Mouse (Mus musculus) embryo, embryonic 11.5 days (tissue): Measurements from ENCODE around the gene Pik3r1.

Experiments
- DNase-seq: peaks from one replicate; pipeline ENCODE4 v3.0.0-alpha.2; 2012; ENCODE audit warnings: low read depth, low spot score

The Pik3r1 gene

DNA sequence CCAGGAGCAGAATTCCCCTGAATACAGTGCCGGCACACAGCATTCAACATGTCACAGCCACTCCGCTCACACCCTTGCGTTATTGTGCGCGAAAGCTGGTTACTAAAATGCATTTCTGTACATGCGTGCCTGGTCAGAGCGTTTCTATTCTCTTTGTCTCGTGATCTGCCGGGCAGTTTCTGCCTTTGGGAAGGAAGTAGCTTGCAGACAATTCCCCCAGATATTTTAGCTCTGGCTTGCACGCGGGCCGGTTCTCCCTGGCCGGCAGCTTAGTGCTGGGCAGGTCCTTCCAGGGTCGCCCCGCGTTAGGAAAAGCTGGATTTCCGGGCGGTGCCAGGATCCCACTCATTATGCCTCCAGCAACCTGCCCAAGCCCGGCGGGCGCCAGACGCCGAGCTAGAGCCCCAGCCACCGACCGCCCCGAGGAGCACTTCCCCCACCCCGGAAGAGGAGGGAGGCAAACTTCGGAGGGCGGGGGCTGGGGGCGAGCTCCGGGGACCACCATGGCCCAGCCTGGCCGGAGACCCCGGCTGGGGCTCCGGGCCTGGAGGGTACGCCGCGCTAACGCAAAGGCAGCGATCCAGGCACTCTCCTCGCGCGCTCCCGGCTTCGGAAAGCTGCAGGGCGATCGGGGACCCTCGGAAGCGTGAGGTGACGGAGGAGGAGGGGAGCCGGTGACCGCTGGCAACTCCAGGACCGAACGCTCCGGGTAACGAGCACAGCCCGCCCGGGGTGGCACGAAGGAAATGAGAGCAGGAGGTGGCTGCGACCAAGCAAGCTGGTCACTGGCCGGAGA lies 806 bp downstream of the Pik3r1 start:
- peak; percentile 29 for DNase-seq

DNA sequence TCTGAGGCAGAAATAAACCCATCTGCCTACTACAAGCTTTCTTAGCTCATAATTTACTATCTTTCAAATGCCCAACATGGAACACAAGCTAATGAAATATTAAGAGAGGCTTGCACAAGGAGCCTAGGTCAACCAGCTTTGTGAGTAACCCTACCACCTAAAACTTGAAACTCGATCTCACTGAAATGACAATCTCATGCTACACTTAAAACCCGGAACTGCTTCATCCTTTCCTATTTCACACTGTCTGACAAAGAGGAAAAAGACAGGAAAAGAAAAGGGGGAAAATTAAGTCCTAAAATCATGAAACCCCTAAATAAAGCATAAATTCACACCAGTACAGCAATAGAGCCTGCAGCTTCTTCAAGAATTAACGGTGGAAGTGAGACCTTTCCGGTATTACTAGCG lies 1.4 kb downstream of the Pik3r1 start:
- DNase-seq = no peak

DNA sequence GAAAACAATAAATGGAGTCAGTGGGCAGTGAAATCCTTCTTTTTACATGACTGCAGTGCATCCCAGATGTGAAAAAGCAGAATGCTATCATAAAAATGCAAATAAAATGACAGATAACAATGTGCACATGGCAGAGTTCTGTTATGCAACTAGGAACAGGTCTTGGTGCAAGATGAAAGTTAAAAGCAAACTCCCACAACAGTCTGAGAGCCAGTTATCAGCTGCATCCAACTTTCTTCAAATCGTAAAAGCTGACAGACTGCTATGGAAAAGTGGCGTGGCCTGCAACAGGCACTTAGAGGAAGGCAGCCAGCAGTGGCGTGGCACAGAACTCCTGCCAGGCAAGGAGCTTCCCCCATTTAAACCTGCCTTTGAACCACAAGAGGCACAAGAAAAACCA lies 2.0 kb downstream of the Pik3r1 start:
- DNase-seq = no peak

DNA sequence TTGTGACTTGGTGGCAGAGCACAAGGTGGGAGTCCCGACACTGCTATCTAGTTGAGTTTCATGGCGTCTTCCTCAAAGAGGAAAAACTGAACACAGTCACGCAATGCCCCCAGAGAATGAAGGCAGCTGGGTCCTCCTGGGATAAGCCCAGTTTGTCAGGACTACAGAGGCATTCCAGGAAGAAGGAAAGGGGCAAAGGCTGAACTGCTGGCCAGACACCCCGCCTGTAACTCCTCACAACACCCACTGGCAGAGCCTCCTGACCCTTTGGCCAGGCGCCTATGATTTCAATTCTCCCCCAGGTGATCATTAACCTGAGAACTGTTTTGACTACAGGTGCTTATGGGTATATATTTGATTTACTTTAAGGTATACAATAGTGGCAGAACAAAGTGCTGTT lies 3.9 kb downstream of the Pik3r1 start:
- DNase-seq = no peak

DNA sequence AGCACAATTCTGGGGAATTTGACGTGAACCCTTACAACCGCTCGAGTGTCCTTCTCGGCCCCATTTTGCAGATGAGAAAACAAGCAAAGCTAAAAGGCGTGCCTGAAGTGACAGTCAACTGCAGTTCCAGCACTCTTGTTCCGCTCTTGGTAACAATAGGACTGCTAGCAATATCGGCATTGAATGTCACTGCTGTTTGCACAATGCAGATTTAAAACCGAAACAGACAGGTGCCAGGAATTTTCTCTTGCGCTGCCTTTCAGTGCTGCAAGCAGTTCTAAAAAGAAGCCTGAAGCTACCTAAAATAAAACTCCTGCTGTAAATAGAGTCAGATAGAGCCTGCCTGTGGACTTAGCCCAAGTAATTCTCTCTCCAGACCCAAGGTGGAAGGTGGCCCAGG lies 4.3 kb downstream of the Pik3r1 start:
- no peak for DNase-seq

DNA sequence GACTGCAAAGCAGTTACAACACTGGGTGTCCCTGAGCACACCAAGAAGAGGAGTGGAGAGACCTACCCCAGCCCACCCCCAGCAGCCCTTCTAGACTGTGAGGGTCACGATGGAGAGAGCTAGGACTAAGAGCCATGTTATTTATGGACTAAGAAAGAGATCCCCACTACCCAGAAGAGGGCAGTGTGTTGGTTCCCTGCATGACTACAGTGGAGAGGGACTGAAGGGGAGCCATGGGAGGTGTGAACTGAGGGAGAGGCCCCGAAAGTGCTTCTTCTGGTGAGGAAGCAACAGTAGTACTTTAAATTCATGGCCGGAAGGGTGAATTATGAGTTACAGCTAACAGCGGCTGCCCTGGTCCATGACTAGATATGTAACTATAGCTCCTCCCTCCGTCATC lies 4.9 kb downstream of the Pik3r1 start:
- DNase-seq = no peak

DNA sequence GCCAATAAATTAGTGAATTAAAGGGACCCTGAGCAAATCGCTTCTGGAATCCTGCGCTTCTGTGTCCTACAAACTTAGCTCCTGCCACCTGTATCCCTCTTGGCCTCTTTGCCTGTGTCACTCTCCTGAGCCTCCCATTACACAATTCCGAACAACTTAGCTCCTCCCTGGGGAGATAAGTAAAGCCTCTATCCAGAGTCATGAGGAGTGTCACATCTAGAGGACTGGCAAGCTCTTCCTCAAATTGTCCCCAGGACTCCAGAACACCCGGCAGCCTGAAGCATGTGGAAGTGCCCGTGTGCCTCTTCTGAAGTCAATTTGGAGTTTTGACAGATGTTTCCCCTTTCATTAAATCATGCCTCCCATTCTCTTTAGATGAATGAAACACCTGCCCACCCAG lies 6.4 kb downstream of the Pik3r1 start:
- DNase-seq = no peak

DNA sequence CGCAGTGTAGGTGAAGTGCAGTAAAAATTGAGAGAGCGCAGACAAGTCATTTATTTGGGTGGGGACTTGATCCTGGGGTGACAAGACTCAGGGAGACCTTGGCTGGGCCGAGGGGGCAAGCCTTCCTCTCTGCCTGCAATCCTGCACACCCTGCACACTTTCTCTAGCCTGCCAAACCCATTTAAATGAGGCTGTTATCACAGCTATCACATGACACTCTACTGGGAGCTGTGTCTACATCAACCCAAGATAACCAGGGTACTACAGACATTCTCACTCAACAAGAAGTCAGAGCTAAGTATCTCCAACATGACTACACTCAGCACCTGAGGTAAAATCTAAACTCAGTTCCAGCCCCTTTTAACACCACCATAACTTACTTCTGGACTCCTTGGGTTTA lies 7.1 kb downstream of the Pik3r1 start:
- no peak for DNase-seq

DNA sequence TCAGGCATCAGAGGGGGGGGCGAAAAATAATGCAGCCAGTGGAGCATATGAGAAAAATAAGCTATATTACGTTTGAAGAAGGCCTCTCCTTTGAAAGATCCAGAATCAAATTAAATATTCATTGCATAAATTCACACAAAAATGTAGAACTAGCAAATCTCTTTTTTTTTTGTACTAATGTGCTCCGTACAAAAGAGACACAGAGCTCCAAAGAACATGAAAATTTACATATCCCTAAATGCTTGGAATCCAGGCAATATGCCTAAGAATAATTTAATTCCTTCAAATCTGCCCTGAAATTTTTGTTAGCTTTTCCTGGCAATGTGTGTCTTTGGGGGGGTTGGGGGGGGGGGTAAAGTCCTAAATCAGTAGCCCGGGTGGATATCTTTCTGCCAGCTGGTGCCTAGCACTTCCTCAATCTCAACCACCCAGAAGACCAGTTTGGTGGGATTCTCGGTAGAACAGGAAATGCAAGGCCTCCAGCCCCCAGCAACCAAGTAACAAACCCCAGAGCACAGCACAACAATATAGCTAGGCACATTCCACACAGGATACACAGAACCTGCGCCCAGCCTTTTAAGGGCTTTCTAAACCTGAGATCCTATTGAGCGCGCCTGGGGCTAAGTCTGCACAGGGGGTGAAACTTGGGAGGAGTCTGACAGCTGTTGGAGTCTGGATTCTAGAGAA lies 7.9 kb downstream of the Pik3r1 start:
- DNase-seq = no peak

DNA sequence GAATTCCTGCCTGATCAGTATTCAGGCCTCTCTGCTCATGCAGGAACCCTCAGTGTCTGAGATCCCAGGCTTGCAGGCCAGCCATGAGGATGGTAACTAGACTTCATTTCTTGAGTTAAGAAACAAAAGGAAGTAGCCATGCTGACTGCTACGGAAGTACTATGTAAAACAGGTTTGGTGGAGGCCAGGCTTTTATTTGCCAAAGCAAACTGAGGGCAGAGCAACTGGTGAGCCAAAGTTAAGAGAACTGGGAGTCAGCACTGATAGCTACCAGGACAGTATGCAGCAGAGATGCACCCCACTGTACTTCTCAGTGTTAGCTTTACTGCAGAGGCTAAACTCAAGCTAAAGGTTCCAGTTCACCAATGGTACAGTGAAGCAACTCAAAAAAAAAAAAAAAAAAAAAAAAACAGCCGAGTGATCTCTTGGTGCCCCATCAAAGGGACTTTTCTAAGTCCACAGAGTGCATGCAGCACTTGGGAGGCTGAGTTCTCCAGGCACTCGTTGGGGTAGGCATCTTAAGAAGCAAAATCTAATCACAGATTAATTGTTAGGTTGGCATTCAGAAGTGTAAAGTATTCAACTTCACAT lies 8.6 kb downstream of the Pik3r1 start:
- DNase-seq = no peak

DNA sequence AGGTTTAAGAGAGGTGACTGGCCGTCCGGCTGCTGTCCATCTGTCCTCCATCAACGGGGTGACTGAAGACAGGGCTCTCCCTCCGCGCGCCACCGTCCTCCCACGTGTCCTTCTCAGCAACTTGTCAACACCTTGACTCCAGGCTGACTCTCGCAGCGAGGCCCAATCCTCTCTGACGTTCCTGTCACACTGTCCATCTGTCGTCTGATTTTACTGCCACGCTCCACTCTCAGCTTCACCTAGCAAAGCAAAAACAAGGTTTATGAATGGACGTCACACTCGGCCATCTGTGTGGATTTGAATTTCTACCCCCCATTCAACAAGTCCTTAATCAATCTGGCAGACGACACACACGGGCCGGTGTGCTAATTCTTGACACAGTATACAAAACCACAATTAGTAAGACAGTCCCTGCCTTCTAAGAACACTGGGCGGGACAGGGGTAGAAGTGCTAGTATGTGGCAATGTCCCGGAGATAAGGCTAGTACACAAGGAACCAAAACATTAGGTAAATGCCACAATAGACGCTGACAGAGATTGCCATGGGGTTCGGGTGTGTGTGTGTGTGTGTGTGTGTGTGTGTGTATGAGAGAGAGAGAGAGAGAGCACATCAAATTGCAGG lies 10.1 kb downstream of the Pik3r1 start:
- DNase-seq = no peak

DNA sequence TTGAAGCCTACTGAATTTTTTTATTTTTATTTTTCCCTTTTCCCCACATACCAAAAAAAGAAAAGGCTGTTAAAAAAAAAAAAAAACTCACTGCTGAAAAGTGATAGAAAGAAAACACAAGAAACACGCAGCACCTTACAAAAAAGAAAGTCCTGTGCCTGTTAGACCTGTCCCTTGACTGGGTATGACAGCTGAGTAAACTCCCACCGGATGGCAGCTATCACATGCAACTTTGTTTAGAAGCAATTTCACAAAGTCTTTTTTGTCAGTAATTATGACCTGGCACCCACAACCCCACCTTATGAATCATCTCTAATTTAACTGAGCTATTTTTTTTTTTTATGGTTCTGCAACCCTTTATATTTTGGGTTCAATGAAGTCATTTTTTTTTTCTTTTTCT lies 12.8 kb downstream of the Pik3r1 start:
- DNase-seq = no peak

DNA sequence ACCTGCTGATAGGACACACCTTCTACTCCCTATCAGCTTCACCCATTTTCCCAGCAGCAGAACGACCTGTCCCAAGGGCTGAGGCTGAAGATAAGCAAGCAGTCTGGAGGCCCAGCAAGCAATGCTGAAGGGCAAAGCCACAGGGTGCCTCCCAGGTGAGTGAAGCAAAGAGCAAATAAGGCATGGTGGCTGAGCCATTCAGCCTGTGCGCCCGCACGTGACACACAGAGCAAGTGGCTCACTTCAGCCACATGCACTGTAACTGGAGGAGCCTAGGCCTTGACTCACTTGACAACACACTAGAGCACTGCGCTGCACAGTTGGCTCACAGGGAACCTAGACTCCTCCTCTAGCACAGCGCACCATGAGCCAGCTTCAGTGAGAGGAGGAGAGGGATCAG lies 14.4 kb downstream of the Pik3r1 start:
- no peak for DNase-seq

DNA sequence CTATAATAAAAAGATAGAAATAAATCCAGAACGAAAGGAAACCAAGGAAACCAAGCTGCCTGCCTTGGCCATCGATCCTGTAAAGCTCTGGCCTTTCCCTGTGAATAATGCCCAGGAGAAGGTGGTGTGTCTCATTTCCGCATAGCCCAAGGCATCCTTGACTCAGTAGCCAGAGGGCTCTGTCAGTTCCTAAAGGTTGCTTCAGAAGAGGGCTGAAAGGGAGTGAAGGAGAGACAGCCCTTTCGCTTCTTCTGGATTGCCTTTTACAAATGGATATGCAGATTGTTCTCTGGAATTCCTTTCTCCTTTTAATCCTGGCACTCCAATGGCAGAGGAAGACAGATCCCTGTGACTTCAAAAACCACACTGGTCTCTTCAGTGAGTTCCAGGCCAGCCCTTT lies 16.2 kb downstream of the Pik3r1 start:
- no peak for DNase-seq

DNA sequence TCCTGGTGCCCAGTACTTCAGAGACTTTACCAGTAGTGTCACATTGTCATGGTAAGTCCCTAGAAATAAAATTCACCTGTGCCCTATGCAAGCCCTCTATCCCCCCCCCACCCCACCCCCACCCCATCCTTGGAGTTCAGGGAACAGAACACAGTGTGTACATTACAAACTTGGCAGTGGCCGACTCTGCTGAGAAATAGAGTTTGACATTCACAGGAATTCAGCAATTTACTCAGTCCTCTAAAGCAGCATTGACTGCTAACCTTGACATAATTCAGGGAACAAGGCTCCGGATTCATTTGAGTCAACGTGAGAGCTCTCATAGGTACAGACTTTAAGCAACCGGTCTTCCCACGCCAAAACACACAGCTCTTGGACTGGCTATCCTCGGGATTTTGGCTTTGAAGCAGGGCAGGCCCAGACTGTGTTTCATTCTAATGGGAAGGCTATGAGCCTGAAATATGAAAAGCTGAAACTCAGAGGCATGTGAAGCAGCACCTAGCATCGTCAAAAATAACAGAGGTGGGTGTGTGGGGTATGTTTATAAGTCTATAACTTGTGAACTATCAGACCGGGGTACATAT lies 21.9 kb downstream of the Pik3r1 start:
- DNase-seq = no peak

DNA sequence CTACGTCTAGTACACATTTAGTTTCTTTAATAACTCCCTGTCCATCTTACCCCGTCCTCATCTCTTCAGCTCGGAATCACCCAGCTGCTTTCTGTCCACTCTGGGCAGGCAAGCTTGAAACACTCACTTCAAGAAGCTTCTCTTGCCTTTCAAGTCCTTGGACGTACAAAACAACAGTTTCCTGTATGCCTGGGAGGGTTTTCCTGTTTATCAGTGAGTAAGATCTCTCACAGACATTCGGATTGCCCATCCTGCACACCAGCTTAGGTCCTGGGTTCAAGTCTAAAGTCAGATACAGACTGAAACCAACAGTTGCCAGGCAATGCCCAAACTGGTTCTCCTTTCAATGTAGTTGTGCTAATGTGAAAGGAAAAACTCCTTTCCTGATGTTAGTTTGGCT lies 23.1 kb downstream of the Pik3r1 start:
- no peak for DNase-seq

DNA sequence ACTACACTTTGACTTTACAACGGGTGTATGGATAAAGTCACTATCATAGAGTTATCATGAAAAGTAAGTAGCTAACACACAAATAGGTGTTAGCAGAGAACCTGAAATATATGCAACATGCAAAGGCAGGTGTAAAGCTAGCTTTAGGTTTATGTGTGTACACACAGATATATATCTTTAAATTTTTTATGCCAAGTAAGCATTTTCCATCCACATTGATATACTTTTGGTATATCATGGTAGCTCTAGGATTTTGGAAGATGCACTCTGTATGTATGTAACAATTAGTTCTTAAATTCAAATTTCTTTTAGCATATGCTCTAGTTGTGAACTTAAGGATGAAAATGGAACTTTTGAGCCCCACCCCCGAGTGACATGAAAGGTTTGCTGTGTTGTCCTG lies 24.0 kb downstream of the Pik3r1 start:
- no peak for DNase-seq

DNA sequence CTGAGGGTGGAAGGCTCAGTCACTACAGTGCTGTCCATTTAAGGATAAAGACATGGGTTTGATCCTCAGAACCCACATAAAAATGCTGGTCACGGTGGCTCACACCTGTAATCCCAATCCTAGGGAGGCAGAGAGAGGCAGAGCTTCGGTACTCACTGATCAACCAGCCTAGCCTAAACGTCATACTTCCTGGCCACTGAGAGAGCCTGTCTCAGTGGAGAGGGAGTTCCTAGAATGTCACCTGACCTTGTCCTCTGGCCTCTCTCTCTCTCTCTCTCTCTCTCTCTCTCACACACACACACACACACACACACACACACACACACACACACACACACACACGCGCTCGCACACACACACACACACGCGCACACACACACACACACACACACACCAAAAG lies 24.8 kb downstream of the Pik3r1 start:
- no peak for DNase-seq

DNA sequence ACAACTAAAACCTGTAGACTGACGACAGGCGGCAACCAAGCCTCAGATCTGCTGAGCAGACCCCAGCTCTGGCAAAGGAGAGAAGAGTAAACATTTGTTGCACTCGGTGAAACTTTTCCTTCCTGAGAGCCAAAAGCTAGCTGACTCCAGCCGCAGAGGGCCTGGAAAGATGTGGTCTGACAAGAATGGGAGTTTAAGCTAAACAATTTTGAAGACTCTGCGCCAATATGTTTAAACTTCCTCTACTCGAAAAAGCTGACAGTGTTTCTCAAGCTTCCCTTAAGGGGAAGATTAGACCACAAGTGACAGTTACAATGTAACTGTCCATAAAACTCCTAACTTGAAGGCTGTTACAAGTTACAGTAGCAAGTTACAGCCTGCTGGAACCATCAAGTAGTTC lies 25.4 kb downstream of the Pik3r1 start:
- no peak for DNase-seq

DNA sequence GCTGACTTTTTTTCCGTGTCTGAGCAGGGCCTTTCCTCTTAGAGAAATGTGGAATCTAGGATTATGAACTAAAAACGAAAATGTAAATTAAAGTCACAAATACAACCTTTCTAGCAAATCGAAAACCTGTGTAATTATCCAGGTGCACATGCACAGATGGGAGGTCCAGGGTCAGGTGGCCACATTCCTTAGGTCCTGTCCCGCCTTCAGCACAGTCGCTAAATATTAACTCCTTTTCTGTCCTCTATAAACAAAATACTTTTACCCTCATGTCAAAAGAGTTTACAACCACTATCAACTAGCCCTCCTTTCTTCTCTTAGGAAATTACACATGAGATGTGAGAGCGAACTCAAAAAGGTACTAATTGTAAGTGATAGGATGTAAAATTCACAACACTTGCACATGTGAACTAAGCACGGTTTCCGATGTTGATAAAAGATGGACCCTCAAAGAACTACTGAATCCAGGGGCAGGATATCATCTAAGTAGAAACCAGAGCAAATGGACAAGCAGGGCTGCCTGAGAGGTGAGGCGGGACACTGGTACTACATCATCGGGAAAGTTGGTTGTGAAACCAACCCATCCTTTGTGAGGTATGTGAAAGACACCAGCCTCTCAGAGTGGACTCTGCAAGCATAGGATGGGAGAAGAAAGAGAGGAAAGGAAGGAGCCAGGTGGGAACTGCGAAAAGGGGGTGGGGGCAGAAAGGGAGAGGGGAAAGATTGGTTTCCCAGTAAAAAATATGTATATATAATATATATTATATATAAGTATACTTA lies 26.3 kb downstream of the Pik3r1 start:
- DNase-seq = no peak

DNA sequence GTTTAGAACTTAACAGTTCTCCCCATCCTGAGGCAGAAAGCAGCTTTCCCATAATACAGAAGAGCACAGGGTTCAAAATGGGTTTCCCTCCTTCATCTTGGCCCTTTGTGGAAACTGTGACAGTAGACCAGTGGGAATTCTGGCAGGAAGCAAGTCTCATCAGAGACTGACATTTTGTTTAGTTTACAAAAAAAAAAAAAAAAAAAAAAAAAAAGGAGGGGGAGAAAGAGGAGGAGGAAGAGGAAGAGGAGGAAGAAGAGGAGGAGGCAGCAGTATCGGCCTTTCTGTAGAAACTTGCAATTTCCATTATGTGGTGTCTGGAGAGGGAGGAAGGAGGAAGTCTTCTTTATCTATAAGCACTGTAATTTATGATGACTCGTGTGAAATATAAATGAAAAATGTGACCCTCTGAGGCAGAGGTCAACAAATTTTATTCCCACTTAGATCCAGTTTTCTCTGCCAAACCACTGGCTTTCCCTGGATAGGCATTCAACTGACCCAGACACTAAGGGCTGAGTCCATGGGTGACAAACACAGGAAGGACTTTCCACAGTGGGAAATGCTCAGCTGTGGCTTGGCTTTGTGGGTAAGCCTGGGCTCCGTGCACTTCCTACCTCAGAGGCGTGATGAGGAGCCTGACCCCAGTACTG lies 28.2 kb downstream of the Pik3r1 start:
- DNase-seq = no peak
